Mouse (Mus musculus): ENCODE results near the gene Ncmap. TPM values are rescaled to one million over a fixed set of nuclear protein-coding genes. Genes with fewer than 3 reads are reported as not detected.
A peak's percentile ranks its signal among the peaks of the same experiment; 100 is the strongest.

Ncmap gene
- polyA plus RNA-seq, 1 experiment = 2.3 TPM

- Histone ChIP-seq H3K9ac (ENCODE audit: low read depth, poor library complexity, severe bottlenecking) (peak overlapping the region; percentile 74), H3K9me3 (replicated peaks; ENCODE audit: control insufficient read depth, insufficient read depth, low read length, poor library complexity, severe bottlenecking) (no peaks in the 10 kb centered on the region), H3K27ac (ENCODE audit: insufficient read depth, low read length) (no peak overlapping the region), H3K27me3 (ENCODE audit: control insufficient read depth, insufficient read depth, low read length, poor library complexity, severe bottlenecking) (no peaks in the 10 kb centered on the region), H3K4me1 (ENCODE audit: control insufficient read depth, insufficient read depth, low read length) (no peaks in the 10 kb centered on the region), H3K4me3 (ENCODE audit: low read depth, low read length) (peak overlapping the region; percentile 72), H3K36me3 (ENCODE audit: control insufficient read depth, insufficient read depth, low read length, poor library complexity, severe bottlenecking) (no peaks in the 10 kb centered on the region)
- no peak for TF ChIP-seq POLR2A (IDR thresholded peaks at IDR 0.05; ENCODE audit: insufficient read depth, low read length)
- no peak for TF ChIP-seq EP300 (IDR thresholded peaks at IDR 0.05; ENCODE audit: insufficient read depth, low read depth, low read length)
- no peak for TF ChIP-seq CTCF (IDR thresholded peaks at IDR 0.05; ENCODE audit: low read depth, low read length)
Observed at GRCm38 (mm10) chr4:135434395-135434789, 36.4 kb upstream of the Ncmap start.

GRCm38 (mm10) chr4:135433443-135434394 is 35.7 kb upstream of the Ncmap start, which contains the start of gene Rcan3:
Gene Rcan3 (minus strand): TSS chr4:135433853.
- Histone ChIP-seq H3K27me3 (ENCODE audit: control insufficient read depth, insufficient read depth, low read length, poor library complexity, severe bottlenecking) (no peaks in the 10 kb centered on the region), H3K4me1 (ENCODE audit: control insufficient read depth, insufficient read depth, low read length) (no peaks in the 10 kb centered on the region), H3K36me3 (ENCODE audit: control insufficient read depth, insufficient read depth, low read length, poor library complexity, severe bottlenecking) (no peaks in the 10 kb centered on the region), H3K27ac (ENCODE audit: insufficient read depth, low read length) (no peak within 1 kb of the TSS), H3K9ac (ENCODE audit: low read depth, poor library complexity, severe bottlenecking) (peak within 1 kb of the TSS; percentile 74), H3K9me3 (replicated peaks; ENCODE audit: control insufficient read depth, insufficient read depth, low read length, poor library complexity, severe bottlenecking) (no peaks in the 10 kb centered on the region), H3K4me3 (ENCODE audit: low read depth, low read length) (peak within 1 kb of the TSS; percentile 94)
- TF ChIP-seq EP300 (IDR thresholded peaks at IDR 0.05; ENCODE audit: insufficient read depth, low read depth, low read length) = no peak
- no peak for TF ChIP-seq CTCF (IDR thresholded peaks at IDR 0.05; ENCODE audit: low read depth, low read length)

- H3K9ac ChIP-seq (ENCODE audit: low read depth, poor library complexity, severe bottlenecking) = peak overlapping the region; percentile 74
- TF ChIP-seq CTCF (IDR thresholded peaks at IDR 0.05; ENCODE audit: low read depth, low read length) (no peak), POLR2A (IDR thresholded peaks at IDR 0.05; ENCODE audit: insufficient read depth, low read length) (no peak), EP300 (IDR thresholded peaks at IDR 0.05; ENCODE audit: insufficient read depth, low read depth, low read length) (no peak)
- no peaks in the 10 kb centered on the region for H3K9me3 ChIP-seq (replicated peaks; ENCODE audit: control insufficient read depth, insufficient read depth, low read length, poor library complexity, severe bottlenecking)
- H3K36me3 ChIP-seq (ENCODE audit: control insufficient read depth, insufficient read depth, low read length, poor library complexity, severe bottlenecking) = no peaks in the 10 kb centered on the region
- H3K27ac ChIP-seq (ENCODE audit: insufficient read depth, low read length) = no peak overlapping the region
- H3K27me3 ChIP-seq (ENCODE audit: control insufficient read depth, insufficient read depth, low read length, poor library complexity, severe bottlenecking) = no peaks in the 10 kb centered on the region
- H3K4me1 ChIP-seq (ENCODE audit: control insufficient read depth, insufficient read depth, low read length) = no peaks in the 10 kb centered on the region
- peak overlapping the region; percentile 94 for H3K4me3 ChIP-seq (ENCODE audit: low read depth, low read length)
Observed at GRCm38 (mm10) chr4:135433086-135433442, 35.0 kb upstream of the Ncmap start.

DNA sequence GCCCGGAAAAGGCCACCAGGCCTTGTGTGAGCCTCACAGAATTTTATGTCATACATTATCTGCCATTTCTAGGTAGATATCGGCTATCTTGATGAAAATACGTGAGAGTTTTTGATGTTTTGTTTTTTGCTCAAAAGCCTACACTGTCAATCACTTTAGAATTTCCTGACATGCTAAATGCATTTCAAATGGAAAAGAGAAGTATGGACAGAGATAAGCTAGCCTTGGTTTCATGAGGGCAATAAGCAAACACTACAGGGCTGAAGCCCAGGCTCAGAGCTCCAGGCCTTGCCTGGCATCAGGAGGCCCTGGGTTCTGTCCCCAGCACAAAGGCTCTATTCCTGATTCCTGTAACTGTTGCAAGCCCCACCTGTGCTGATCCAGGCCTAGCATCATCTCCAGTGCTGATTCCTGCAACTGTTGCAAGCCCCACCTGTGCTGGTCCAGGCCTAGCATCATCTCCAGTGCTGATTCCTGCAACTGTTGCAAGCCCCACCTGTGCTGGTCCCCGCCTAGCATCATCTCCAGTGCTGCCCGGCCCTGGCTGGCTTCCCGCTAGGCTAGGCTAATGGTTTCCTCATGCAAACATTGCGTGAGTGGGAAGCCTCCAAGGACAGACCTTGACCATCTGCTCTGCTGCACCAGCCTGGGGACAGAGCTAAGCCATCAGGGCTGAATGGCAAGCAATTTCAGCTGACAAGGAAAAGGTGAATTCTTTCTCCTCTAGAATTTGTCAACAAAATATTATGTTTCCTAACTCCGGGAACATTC is 32.1 kb upstream of the Ncmap start:
- Histone ChIP-seq H3K4me3 (ENCODE audit: low read depth, low read length) (no peak overlapping the region), H3K9ac (ENCODE audit: low read depth, poor library complexity, severe bottlenecking) (no peak overlapping the region), H3K36me3 (ENCODE audit: control insufficient read depth, insufficient read depth, low read length, poor library complexity, severe bottlenecking) (no peaks in the 10 kb centered on the region), H3K9me3 (replicated peaks; ENCODE audit: control insufficient read depth, insufficient read depth, low read length, poor library complexity, severe bottlenecking) (0 out of 2 replicates have a peak, but pooled peaks cover 4% of the 10 kb centered on the region), H3K27me3 (ENCODE audit: control insufficient read depth, insufficient read depth, low read length, poor library complexity, severe bottlenecking) (no peaks in the 10 kb centered on the region), H3K27ac (ENCODE audit: insufficient read depth, low read length) (no peak overlapping the region), H3K4me1 (ENCODE audit: control insufficient read depth, insufficient read depth, low read length) (no peaks in the 10 kb centered on the region)
- TF ChIP-seq EP300 (IDR thresholded peaks at IDR 0.05; ENCODE audit: insufficient read depth, low read depth, low read length) (no peak), CTCF (IDR thresholded peaks at IDR 0.05; ENCODE audit: low read depth, low read length) (no peak), POLR2A (IDR thresholded peaks at IDR 0.05; ENCODE audit: insufficient read depth, low read length) (no peak)

GRCm38 (mm10) chr4:135429383-135429782 is 31.4 kb upstream of the Ncmap start:
- Histone ChIP-seq H3K36me3 (ENCODE audit: control insufficient read depth, insufficient read depth, low read length, poor library complexity, severe bottlenecking) (0 out of 2 replicates have a peak, but pooled peaks cover 3% of the 10 kb centered on the region), H3K4me1 (ENCODE audit: control insufficient read depth, insufficient read depth, low read length) (no peaks in the 10 kb centered on the region), H3K27ac (ENCODE audit: insufficient read depth, low read length) (no peak overlapping the region), H3K9ac (ENCODE audit: low read depth, poor library complexity, severe bottlenecking) (no peak overlapping the region), H3K9me3 (replicated peaks; ENCODE audit: control insufficient read depth, insufficient read depth, low read length, poor library complexity, severe bottlenecking) (0 out of 2 replicates have a peak, but pooled peaks cover 4% of the 10 kb centered on the region), H3K4me3 (ENCODE audit: low read depth, low read length) (no peak overlapping the region), H3K27me3 (ENCODE audit: control insufficient read depth, insufficient read depth, low read length, poor library complexity, severe bottlenecking) (no peaks in the 10 kb centered on the region)
- TF ChIP-seq CTCF (IDR thresholded peaks at IDR 0.05; ENCODE audit: low read depth, low read length) = no peak
- no peak for TF ChIP-seq POLR2A (IDR thresholded peaks at IDR 0.05; ENCODE audit: insufficient read depth, low read length)
- no peak for TF ChIP-seq EP300 (IDR thresholded peaks at IDR 0.05; ENCODE audit: insufficient read depth, low read depth, low read length)
